Mouse (Mus musculus): Measurements from ENCODE around the gene Arfgap3. TPM values are rescaled to one million over a fixed set of nuclear protein-coding genes. Genes with fewer than 3 reads are reported as not detected.

Arfgap3 gene
- polyA plus RNA-seq, 1 experiment from 2014 or later: 44.5 TPM

DNA sequence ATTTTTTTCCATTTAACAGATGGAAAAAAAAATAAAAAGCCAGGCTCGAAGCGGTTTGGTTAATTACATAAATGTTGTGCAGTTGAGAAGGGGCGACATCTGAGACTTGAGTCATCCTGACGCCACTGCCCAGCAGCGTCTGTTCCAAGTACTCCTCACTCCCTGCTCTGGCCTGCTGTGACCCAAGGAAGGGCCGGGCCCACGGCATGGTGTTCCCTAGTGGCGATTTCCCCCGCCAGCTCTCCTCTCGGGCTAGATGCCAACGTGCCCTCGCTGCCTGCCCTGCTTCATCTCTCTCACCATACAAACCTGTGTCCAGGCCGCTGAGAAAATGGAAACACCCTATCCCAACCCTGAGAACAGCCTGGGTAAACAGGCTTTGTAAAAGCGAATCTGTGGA is 98.0 kb downstream of the Arfgap3 start:
- H3K36me3 ChIP-seq (ENCODE audit: control insufficient read depth, insufficient read depth): no peaks in the 10 kb centered on the region
- H3K4me1 ChIP-seq (replicated peaks; ENCODE audit: control insufficient read depth, insufficient read depth, low read length): peaks cover 12% of the 10 kb centered on the region
- peaks cover 33% of the 10 kb centered on the region for H3K27me3 ChIP-seq (replicated peaks; ENCODE audit: control insufficient read depth, insufficient read depth, low read length)
- H3K9ac ChIP-seq (replicated peaks; ENCODE audit: low read depth, low read length): no peak overlapping the region
- no peaks in the 10 kb centered on the region for H3K9me3 ChIP-seq (ENCODE audit: control insufficient read depth, low read length)
- H3K4me3 ChIP-seq (replicated peaks; ENCODE audit: low read length): no peak overlapping the region
- H3K27ac ChIP-seq (ENCODE audit: low read length): no peak overlapping the region
- no peak overlapping the region for H3K4me2 ChIP-seq (ENCODE audit: low read length)
- no peak for ATAC-seq
- WGBS: 67% methylated on average over 14 of the region's 14 CpGs

DNA sequence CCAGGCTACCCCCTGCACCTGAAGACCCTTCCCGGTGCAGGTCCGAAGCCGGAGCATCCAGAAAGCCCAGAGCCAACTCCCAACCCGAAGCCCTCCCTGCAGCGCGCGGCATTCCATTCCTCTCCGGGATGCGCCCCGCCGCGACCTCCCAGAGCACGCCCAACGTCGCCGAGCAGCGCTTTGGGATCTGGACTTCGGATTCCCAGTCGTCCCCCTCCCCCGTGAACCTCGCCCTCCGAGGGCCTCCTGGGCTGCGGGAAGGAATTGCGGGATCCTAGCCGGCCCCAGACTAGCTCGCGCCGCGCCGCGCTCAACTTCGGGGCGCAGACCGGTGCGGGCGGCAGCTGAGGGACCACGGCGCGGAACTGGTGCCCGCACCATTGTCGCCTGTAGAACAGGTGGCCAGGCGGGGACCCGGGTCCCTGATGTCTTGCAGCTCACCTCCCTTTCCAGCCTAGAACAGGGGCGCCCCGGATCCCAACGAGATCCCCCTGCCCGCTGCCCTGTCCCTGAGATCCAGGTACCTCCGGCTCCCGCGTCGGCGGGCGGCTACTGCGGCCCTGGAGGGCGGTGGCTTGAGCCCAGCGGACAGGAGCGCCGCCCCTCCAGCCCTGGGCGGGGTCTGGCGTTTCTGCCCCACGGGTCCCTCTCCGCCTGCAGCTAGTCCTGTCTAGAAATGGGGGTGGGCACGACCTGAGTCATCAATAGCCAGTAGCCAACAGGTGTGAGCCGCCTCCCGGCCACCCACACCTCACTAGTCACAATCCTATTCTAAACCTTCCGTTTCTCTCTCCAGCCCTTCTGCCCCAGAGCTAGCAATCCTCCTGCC is 98.7 kb downstream of the Arfgap3 start, which contains the start of gene A4galt:
Gene A4galt, minus strand, starts transcription at position 599 of the 829 bp plus-strand sequence.
- H3K36me3 ChIP-seq (ENCODE audit: control insufficient read depth, insufficient read depth): no peaks in the 10 kb centered on the region
- ATAC-seq: no peak
- WGBS: 2% methylated on average over 65 of the region's 66 CpGs

DNA sequence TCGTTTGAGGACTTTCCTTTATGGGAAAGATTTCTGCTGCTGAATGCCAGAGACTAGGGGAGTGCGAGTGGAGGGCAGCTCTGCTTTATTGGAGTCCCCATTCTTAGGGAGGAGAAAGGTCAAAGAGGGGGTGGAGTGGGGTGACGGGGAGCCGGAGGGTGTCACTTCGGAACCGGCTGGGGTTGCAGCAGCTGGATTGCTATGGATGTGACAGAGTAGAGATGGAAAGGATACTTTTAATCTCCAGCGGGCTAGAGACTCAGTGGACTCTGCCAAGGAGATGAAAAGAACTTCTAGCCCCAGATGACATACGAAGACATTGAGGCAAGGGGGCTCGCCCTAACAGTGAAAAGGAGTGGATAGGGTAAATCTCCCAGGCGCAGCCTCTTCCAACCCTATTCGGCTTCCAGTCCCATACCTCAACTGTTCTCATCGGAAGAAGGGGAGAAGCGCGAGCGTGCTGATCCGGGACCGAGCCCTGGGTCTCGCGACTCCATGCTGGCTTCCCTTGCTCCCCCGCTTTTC is 99.3 kb downstream of the Arfgap3 start:
- Histone ChIP-seq H3K36me3 (ENCODE audit: control insufficient read depth, insufficient read depth) (no peaks in the 10 kb centered on the region), H3K27me3 (replicated peaks; ENCODE audit: control insufficient read depth, insufficient read depth, low read length) (peaks cover 33% of the 10 kb centered on the region), H3K9ac (replicated peaks; ENCODE audit: low read depth, low read length) (peak overlapping the region; percentile 44), H3K4me2 (ENCODE audit: low read length) (peak overlapping the region; percentile 63), H3K27ac (ENCODE audit: low read length) (no peak overlapping the region), H3K4me1 (replicated peaks; ENCODE audit: control insufficient read depth, insufficient read depth, low read length) (peaks cover 12% of the 10 kb centered on the region), H3K4me3 (replicated peaks; ENCODE audit: low read length) (peak overlapping the region; percentile 41), H3K9me3 (ENCODE audit: control insufficient read depth, low read length) (no peaks in the 10 kb centered on the region)
- ATAC-seq: no peak
- WGBS: under 1% methylated on average over 20 of the region's 20 CpGs

More for the DNA sequence above, 98.7 kb downstream of the Arfgap3 start, which contains the start of gene A4galt:
- Histone ChIP-seq H3K4me3 (replicated peaks; ENCODE audit: low read length) (peak within 1 kb of the TSS; percentile 41), H3K27me3 (replicated peaks; ENCODE audit: control insufficient read depth, insufficient read depth, low read length) (peaks cover 33% of the 10 kb centered on the region), H3K9ac (replicated peaks; ENCODE audit: low read depth, low read length) (peak within 1 kb of the TSS; percentile 44), H3K4me1 (replicated peaks; ENCODE audit: control insufficient read depth, insufficient read depth, low read length) (peaks cover 12% of the 10 kb centered on the region), H3K27ac (ENCODE audit: low read length) (no peak within 1 kb of the TSS), H3K9me3 (ENCODE audit: control insufficient read depth, low read length) (no peaks in the 10 kb centered on the region), H3K4me2 (ENCODE audit: low read length) (peak within 1 kb of the TSS; percentile 63)

Other genes starting within 250 kb of the Arfgap3 start
- gene Rrp7a, start 227.4 kb downstream of the Arfgap3 start, polyA plus RNA-seq (2015; fragmentation: Nextera tagmentation; extraction: Ambion mirVana): 85.1 and 90.8 TPM in 2 replicates
- gene Poldip3, start 200.9 kb downstream of the Arfgap3 start, polyA plus RNA-seq (2015; fragmentation: Nextera tagmentation; extraction: Ambion mirVana): 154 and 160 TPM in 2 replicates
- gene Cyb5r3, start 177.7 kb downstream of the Arfgap3 start, polyA plus RNA-seq (2015; fragmentation: Nextera tagmentation; extraction: Ambion mirVana): 92.1 and 112 TPM in 2 replicates
- gene A4galt, start 98.5 kb downstream of the Arfgap3 start, polyA plus RNA-seq (2015; fragmentation: Nextera tagmentation; extraction: Ambion mirVana): 2.4 and 2.8 TPM in 2 replicates
- gene Pacsin2, start 114.4 kb upstream of the Arfgap3 start, polyA plus RNA-seq (2015; fragmentation: Nextera tagmentation; extraction: Ambion mirVana): 19.8 and 20.0 TPM in 2 replicates
- 107 and 114 TPM in 2 replicates for gene Ttll1, start 160.6 kb upstream of the Arfgap3 start, polyA plus RNA-seq (2015; fragmentation: Nextera tagmentation; extraction: Ambion mirVana)
- gene Bik, start 176.6 kb upstream of the Arfgap3 start, polyA plus RNA-seq (2015; fragmentation: Nextera tagmentation; extraction: Ambion mirVana): 0.36 and 1.1 TPM in 2 replicates
- 10.1 and 10.6 TPM in 2 replicates for gene Tspo, start 213.3 kb upstream of the Arfgap3 start, polyA plus RNA-seq (2015; fragmentation: Nextera tagmentation; extraction: Ambion mirVana)
- 34.3 and 34.7 TPM in 2 replicates for gene Mcat, start 213.5 kb upstream of the Arfgap3 start, polyA plus RNA-seq (2015; fragmentation: Nextera tagmentation; extraction: Ambion mirVana)
- 47.6 and 49.6 TPM in 2 replicates for gene Ttll12, start 244.9 kb upstream of the Arfgap3 start, polyA plus RNA-seq (2015; fragmentation: Nextera tagmentation; extraction: Ambion mirVana)